Mouse (Mus musculus) adrenal gland, postnatal 4 days (tissue): ENCODE measurements around the gene Mex3a. TPM values are rescaled to one million over a fixed set of nuclear protein-coding genes. Genes with fewer than 3 reads are reported as not detected.

Experiments
- DNase-seq, 2 experiments: peaks; one replicate each; pipeline ENCODE4 v3.0.0; 2021 to 2022; ENCODE audit warnings: low spot score in 2 of 2, mixed read lengths in 2 of 2
- long read RNA-seq, 2 experiments: library from polyadenylated mRNA; stranded (forward); transcript quantifications; one replicate each; pipeline ENCODE4 v2.0.0; 2021
- total RNA-seq, 2 experiments: library from RNA; stranded (reverse); gene quantifications; 2 replicates each; pipeline ENCODE4 v1.2.3; 2021

The Mex3a gene
- 10 to 100 TPM; 11.2 to 16.1 TPM for total RNA-seq
- long read RNA-seq, experiment 1, partial matches to known transcripts = 0 of 4 reads
- long read RNA-seq, experiment 1, other reads (novel, unspliced or antisense) = 4 of 4 reads
- long read RNA-seq, experiment 2, partial matches to known transcripts = 0 of 2 reads
- long read RNA-seq, experiment 2, other reads (novel, unspliced or antisense) = 2 of 2 reads

- no peak for DNase-seq
These were observed at the start of gene Mex3a for GRCm38 (mm10) chr3:88532299-88532674. Gene Mex3a, plus strand, starts transcription at chr3:88532395.

DNA sequence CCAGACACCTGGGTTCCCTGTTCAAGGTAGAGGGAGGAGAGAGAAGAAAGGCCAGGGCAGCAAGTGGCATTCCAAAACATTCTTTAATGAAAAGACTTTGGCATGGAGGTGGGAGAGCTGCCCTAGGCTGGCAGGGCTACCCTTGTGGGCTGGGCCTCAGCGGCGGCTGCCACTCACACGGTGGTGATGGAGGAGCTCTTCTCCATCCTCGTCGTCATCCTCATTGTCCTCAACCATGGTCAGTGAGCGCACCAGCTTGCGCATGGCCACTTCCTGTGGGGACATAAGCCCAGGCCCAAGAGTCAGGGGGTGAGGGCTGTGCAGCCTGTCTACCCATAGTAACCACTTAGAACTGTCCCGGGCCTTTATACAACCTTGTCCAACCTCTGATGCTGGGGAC is 49.1 kb upstream of the Mex3a start:
- DNase-seq = no peak

- DNase-seq = peak; percentile 44 to 61
These were observed 48.6 kb upstream of the Mex3a start for GRCm38 (mm10) chr3:88483621-88484020.

- no peak for DNase-seq
These were observed 47.4 kb upstream of the Mex3a start for GRCm38 (mm10) chr3:88484597-88485316.

- DNase-seq = no peak
These were observed 46.2 kb upstream of the Mex3a start for GRCm38 (mm10) chr3:88486043-88486442.

DNA sequence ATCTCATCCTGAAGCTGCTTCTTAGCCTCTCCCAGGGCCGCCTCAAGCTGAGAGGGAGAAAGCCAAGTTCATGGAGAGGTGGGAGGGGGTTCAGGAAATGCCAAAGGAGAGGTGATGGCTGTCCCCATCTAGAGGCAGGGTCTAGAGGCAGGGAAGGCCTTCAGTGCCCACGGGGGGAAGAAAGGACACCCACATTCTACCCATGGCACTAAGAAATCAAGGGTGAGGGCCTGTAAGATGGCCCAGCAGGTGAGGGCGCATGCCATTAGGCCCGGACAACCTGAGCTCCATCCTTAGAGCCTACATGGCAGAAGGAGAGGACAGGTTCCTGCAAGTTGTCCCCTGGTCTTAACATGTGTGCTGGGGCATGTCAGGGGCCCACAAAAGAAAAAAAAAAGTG is 45.3 kb upstream of the Mex3a start:
- no peak for DNase-seq

- DNase-seq = no peak
These were observed 44.8 kb upstream of the Mex3a start for GRCm38 (mm10) chr3:88487396-88487795.

DNA sequence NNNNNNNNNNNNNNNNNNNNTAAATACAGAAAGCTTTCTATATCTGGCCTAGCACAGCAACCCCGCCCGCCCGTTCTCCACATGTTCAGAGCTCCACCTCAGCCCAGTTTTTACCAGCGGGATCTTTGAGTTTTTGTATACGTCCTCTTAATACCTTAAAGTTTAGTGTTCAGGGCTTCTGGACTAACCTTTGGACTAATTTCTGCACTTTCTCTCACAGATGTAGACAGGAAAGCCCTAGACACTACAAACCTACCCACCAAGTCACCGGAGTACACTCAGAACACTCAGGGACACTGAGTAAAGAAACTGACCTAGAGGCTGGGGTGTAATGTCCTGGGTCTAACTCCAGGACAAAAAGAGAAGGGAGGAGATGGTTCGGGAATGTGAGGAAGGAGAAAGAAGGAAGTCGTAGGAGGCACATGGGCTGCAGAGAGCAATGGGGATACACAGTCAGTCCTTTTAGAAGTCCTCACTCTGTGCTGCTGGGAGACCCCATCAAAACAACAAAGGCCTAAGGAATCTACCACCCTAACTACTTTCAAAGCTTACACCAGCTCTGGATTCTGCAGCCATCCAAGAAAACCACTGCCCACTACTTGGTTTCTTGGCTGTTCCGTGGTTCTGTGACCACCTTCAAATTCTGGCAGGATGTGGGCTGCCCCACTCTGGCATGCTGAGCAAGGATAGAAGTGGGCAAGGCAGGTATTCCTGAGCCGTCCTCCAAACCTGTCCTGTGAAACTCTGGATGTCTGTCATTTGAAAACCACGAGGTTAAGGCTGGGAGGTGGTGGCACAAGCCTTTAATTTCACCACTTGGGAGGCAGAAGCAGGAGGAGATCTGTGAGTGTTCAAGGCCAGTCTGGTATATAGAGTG is 38.3 kb upstream of the Mex3a start:
- DNase-seq = no peak

DNA sequence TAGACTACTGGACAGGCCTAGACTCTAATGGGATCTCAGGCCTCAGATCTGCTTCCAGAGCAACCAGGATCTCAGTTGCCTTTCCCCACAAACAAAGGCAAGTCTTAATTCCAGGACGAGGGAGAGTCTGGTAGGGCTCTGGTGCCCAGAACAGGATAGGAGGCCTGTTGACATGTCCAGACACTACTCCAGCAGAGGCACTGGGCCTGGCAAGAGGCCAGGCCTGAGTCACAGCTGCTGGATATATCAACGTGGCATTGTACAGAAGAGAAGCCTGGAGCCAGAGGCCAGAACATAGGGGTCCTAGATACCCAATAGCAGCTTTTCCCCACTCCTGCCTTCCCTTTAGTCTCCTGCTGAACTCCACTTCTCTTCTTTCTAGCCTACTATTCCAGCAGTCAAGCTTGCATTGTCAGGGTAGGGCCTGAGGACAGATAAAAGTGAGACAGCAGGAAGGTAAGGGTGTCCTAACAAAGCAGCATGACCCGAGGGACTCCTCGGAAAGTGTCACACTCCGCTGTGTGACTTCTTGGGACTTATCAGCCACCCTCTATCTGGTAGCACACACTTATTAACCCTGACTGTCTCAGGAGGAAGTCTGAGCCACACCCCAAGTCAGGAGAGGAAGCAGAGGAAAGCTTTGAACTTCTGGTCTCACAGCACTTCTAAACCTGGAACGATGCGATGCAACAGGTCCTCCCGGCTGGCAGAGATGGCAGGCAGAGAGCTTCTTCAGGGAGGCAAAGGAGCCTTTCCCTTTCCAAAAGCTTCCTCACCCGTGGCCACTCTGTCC is 37.2 kb upstream of the Mex3a start:
- DNase-seq = peak in 1 of 2 experiments; percentile 55

DNA sequence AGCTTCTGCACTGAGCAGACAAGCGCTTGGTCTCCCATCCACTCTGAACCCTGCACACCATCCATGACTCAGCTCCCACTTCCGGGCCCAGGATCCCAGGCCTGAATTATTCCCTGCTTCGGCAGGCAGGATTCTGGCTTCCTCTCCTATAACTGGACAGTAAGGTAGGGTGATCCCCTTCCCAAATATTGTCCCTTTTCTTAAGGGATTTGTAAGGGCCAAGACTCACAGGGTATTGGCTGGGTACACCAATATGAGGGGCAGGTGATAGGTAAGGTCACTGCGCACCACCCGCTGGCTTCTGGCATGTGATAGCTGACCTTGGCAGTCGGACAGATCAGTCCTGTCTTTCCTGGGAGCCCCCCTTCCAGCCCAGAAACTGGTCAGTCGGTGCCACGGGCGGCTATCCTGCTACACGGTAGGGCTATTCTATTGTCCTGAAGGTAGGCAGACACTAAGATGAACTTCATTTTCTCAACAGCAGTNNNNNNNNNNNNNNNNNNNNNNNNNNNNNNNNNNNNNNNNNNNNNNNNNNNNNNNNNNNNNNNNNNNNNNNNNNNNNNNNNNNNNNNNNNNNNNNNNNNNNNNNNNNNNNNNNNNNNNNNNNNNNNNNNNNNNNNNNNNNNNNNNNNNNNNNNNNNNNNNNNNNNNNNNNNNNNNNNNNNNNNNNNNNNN is 36.3 kb upstream of the Mex3a start:
- DNase-seq = no peak

GRCm38 (mm10) chr3:88499580-88499979 is 32.6 kb upstream of the Mex3a start:
- no peak for DNase-seq

GRCm38 (mm10) chr3:88500087-88500486 is 32.1 kb upstream of the Mex3a start:
- DNase-seq = no peak

DNA sequence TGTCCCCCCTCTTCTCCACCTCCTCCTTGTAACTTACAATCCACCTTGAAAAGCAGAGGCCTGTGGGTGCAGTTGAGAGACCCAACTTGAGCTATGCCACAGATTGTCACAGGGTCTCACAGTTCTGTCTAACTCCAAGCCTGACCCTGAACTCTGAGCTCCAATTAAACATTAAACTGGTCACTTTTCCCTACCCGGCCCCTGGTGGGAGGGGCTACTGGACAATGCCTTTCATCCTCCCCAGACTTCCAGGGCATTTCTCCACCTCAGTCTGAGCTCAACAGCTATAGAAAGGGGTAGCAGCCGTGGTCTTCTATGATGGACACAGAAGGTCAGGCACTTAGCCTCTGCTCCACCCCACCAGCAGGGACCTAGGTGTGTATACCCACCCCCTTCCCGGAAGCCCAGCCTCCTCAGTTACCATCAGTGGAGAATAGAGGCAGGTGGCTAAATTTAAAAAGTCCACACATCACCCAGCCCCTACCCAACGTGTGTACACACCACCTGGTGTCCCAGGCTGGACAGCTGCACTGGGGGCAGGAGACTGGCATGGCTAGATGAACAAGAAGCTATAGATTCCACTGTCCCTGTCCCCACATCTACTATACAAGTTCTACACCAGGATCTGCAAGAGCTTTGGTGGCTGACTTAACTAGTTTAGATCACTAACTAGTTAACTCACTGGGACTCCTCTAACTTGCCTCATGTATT is 31.4 kb upstream of the Mex3a start:
- no peak for DNase-seq

GRCm38 (mm10) chr3:88501366-88502030 is 30.7 kb upstream of the Mex3a start:
- no peak for DNase-seq

DNA sequence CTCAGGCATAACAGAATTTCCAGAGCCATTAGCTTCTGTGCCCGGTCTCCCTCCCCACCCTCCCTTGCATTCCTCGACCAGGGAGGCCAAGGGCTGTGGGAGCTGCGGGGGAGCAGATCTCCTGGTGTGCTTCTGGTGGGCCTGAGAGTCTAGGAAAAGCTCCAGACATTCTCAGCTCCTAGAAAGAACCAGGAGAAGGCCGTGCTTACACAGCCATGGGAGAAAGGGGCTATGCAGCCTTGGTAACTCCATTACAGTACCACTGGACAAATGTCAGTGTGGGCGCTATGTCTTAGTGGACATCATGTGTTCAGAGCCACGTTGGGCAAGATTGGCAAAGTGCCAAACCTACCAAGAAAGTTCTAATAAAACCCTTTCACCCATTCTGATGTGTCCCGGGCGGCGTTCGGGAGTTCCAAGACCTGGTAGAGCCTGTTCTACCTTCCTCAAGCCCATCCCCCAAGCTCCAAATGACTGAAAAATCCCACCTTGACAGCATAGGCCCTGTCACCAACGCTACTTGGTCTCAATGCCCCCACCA is 30.1 kb upstream of the Mex3a start:
- no peak for DNase-seq

GRCm38 (mm10) chr3:88502641-88503504 is 29.3 kb upstream of the Mex3a start:
- peak; percentile 76 to 77 for DNase-seq

DNA sequence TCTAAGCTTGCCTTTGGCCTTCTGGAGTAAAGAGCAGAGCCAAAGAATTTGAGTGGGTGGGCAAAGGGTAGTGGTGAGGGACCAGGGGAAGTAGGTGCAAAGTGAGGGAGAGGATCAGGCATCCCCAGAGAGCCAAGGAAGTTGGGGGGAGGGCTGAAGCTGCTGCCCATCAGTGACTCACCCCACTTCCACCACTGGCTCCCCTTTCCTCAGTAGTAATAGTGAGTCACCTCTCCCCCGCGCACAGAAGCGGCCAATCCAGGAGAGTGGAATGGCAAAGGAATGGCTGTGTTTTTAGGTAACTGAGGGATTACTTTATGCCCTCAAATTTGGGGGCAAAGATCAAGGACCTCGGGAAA is 28.7 kb upstream of the Mex3a start:
- DNase-seq = peak in 1 of 2 experiments; percentile 45
